Mouse (Mus musculus): ENCODE data around the gene Tesk2.

Tesk2 gene

GRCm38 (mm10) chr4:116719396-116719795 lies 1.4 kb upstream of the Tesk2 start:
- peak; percentile 64 to 74 for DNase-seq (ENCODE audit: low spot score in 2 of 2)

GRCm38 (mm10) chr4:116721098-116721628 lies 415 bp downstream of the Tesk2 start:
- peak in 1 of 2 experiments; percentile 20 for DNase-seq (ENCODE audit: low spot score in 2 of 2)

GRCm38 (mm10) chr4:116722230-116722629 lies 1.5 kb downstream of the Tesk2 start:
- no peak for DNase-seq (ENCODE audit: low spot score in 2 of 2)

- no peak for DNase-seq (ENCODE audit: low spot score in 2 of 2)
These were observed 4.7 kb downstream of the Tesk2 start for GRCm38 (mm10) chr4:116725444-116725843.

- DNase-seq (ENCODE audit: low spot score in 2 of 2) = no peak
These were observed 6.7 kb downstream of the Tesk2 start for GRCm38 (mm10) chr4:116727401-116727800.

GRCm38 (mm10) chr4:116729532-116729931 lies 8.8 kb downstream of the Tesk2 start:
- DNase-seq (ENCODE audit: low spot score in 2 of 2) = no peak

- no peak for DNase-seq (ENCODE audit: low spot score in 2 of 2)
These were observed 10.3 kb downstream of the Tesk2 start for GRCm38 (mm10) chr4:116731077-116731476.

GRCm38 (mm10) chr4:116732355-116732754 lies 11.6 kb downstream of the Tesk2 start:
- no peak for DNase-seq (ENCODE audit: low spot score in 2 of 2)

GRCm38 (mm10) chr4:116734996-116735395 lies 14.2 kb downstream of the Tesk2 start:
- no peak for DNase-seq (ENCODE audit: low spot score in 2 of 2)

GRCm38 (mm10) chr4:116738972-116739751 lies 18.4 kb downstream of the Tesk2 start:
- no peak for DNase-seq (ENCODE audit: low spot score in 2 of 2)

- no peak for DNase-seq (ENCODE audit: low spot score in 2 of 2)
These were observed 29.0 kb downstream of the Tesk2 start for GRCm38 (mm10) chr4:116749750-116750149.

- DNase-seq (ENCODE audit: low spot score in 2 of 2) = no peak
These were observed 41.2 kb downstream of the Tesk2 start for GRCm38 (mm10) chr4:116761914-116762313.

GRCm38 (mm10) chr4:116764001-116764400 lies 43.3 kb downstream of the Tesk2 start:
- DNase-seq (ENCODE audit: low spot score in 2 of 2) = no peak

- no peak for DNase-seq (ENCODE audit: low spot score in 2 of 2)
These were observed 47.8 kb downstream of the Tesk2 start for GRCm38 (mm10) chr4:116768510-116768909.

GRCm38 (mm10) chr4:116769060-116769459 lies 48.3 kb downstream of the Tesk2 start:
- no peak for DNase-seq (ENCODE audit: low spot score in 2 of 2)

- DNase-seq (ENCODE audit: low spot score in 2 of 2) = no peak
These were observed 55.6 kb downstream of the Tesk2 start for GRCm38 (mm10) chr4:116776391-116776790.

GRCm38 (mm10) chr4:116777079-116777478 lies 56.3 kb downstream of the Tesk2 start:
- no peak for DNase-seq (ENCODE audit: low spot score in 2 of 2)

GRCm38 (mm10) chr4:116780541-116780940 lies 59.8 kb downstream of the Tesk2 start:
- DNase-seq (ENCODE audit: low spot score in 2 of 2) = no peak

GRCm38 (mm10) chr4:116781366-116781765 lies 60.6 kb downstream of the Tesk2 start:
- no peak for DNase-seq (ENCODE audit: low spot score in 2 of 2)

- no peak for DNase-seq (ENCODE audit: low spot score in 2 of 2)
These were observed 61.4 kb downstream of the Tesk2 start for GRCm38 (mm10) chr4:116782171-116782570.

- no peak for DNase-seq (ENCODE audit: low spot score in 2 of 2)
These were observed 65.8 kb downstream of the Tesk2 start for GRCm38 (mm10) chr4:116786587-116786986.

- DNase-seq (ENCODE audit: low spot score in 2 of 2) = peak in 1 of 2 experiments; percentile 35
These were observed 67.4 kb downstream of the Tesk2 start for GRCm38 (mm10) chr4:116787985-116788760.

GRCm38 (mm10) chr4:116788956-116789355 lies 68.2 kb downstream of the Tesk2 start:
- peak; percentile 73 to 82 for DNase-seq (ENCODE audit: low spot score in 2 of 2)
